Mouse (Mus musculus) heart, postnatal 36 days (tissue): ENCODE measurements around the gene Baz1b. TPM values are rescaled to one million over a fixed set of nuclear protein-coding genes. Genes with fewer than 3 reads are reported as not detected.

ENCODE experiments used
- DNase-seq, 2 experiments: peaks; one replicate each; pipeline ENCODE4 v3.0.0; 2021 to 2022
- intact Hi-C: fragments of 180-260 bp; cut with DNase I; formaldehyde crosslinking; loops from one replicate; pipeline ENCODE4 v1.15.1; 2025
- total RNA-seq, 2 experiments: library from RNA; stranded (reverse); gene quantifications; 2 replicates each; pipeline ENCODE4 v1.2.3; 2021

The Baz1b gene
- 10 to 100 TPM; 41.4 to 43.0 TPM for total RNA-seq

- DNase-seq: peak; percentile 95 to 96
- intact Hi-C loops: loop anchor here (5.0 kb wide), 1 partner anchor 124 kb away; the partner anchor contains the start of genes Bud23 and Dnajc30
These were observed at the start of gene Baz1b for GRCm38 (mm10) chr5:135186621-135187348. Baz1b (plus strand) TSS chr5:135187264.

- intact Hi-C loops: no loop called here
These were observed 47.2 kb upstream of the Baz1b start for GRCm38 (mm10) chr5:135139881-135140280.

GRCm38 (mm10) chr5:135144469-135144868, 42.6 kb upstream of the Baz1b start:
- intact Hi-C loops: no loop called here
- no peak for DNase-seq

More at GRCm38 (mm10) chr5:135139881-135140280, 47.2 kb upstream of the Baz1b start:
- DNase-seq: no peak

GRCm38 (mm10) chr5:135145532-135145931, 41.5 kb upstream of the Baz1b start:
- no peak for DNase-seq
- intact Hi-C loops: no loop called here

GRCm38 (mm10) chr5:135145955-135146354, 41.1 kb upstream of the Baz1b start:
- intact Hi-C loops: no loop called here
- no peak for DNase-seq

- intact Hi-C loops: loop anchor here (1.0 to 2.0 kb wide), 2 partner anchors 20 to 42 kb away; partner anchors contain the start of gene Bcl7b
- DNase-seq: no peak
These were observed 38.4 kb upstream of the Baz1b start for GRCm38 (mm10) chr5:135148715-135149052.

GRCm38 (mm10) chr5:135149053-135149819, 37.8 kb upstream of the Baz1b start, which contains the start of gene Tbl2:
Tbl2 (plus strand) TSS chr5:135149657.
- intact Hi-C loops: loop anchor here (1.0 to 2.0 kb wide), 2 partner anchors 19 to 42 kb away; partner anchors contain the start of gene Bcl7b
- peak; percentile 99 for DNase-seq

- no peak for DNase-seq
- intact Hi-C loops: loop anchor here (1.0 to 2.0 kb wide), 2 partner anchors 19 to 41 kb away; partner anchors contain the start of gene Bcl7b
These were observed 37.3 kb upstream of the Baz1b start for GRCm38 (mm10) chr5:135149820-135150178.

GRCm38 (mm10) chr5:135156496-135156895, 30.6 kb upstream of the Baz1b start:
- intact Hi-C loops: no loop called here
- no peak for DNase-seq

- intact Hi-C loops: no loop called here
- DNase-seq: peak in 1 of 2 experiments; percentile 34
These were observed 25.8 kb upstream of the Baz1b start for GRCm38 (mm10) chr5:135161221-135161620.

- DNase-seq: no peak
- intact Hi-C loops: no loop called here
These were observed 25.4 kb upstream of the Baz1b start for GRCm38 (mm10) chr5:135161650-135162049.

GRCm38 (mm10) chr5:135162361-135162760, 24.7 kb upstream of the Baz1b start:
- DNase-seq: no peak
- intact Hi-C loops: no loop called here

GRCm38 (mm10) chr5:135162821-135163220, 24.2 kb upstream of the Baz1b start:
- intact Hi-C loops: no loop called here

GRCm38 (mm10) chr5:135166909-135167308, 20.2 kb upstream of the Baz1b start:
- intact Hi-C loops: loop anchor here (2.0 kb wide), 1 partner anchor 48 kb away; no protein-coding TSS in a partner anchor
- no peak for DNase-seq

More at GRCm38 (mm10) chr5:135162821-135163220, 24.2 kb upstream of the Baz1b start:
- DNase-seq: no peak

- intact Hi-C loops: loop anchor here (2.0 kb wide), 1 partner anchor 49 kb away; no protein-coding TSS in a partner anchor
- DNase-seq: no peak
These were observed 19.6 kb upstream of the Baz1b start for GRCm38 (mm10) chr5:135167469-135167868.

- intact Hi-C loops: loop anchor here (1.0 kb wide), 2 partner anchors 17 to 19 kb away; partner anchors contain the start of gene Tbl2
- peak; percentile 94 to 96 for DNase-seq
These were observed 18.7 kb upstream of the Baz1b start, which contains the start of gene Bcl7b for GRCm38 (mm10) chr5:135168063-135169062. Bcl7b (plus strand) TSS chr5:135168283.

GRCm38 (mm10) chr5:135169479-135169878, 17.6 kb upstream of the Baz1b start:
- intact Hi-C loops: loop anchor here (1.0 kb wide), 1 partner anchor 16 kb away; no protein-coding TSS in a partner anchor
- DNase-seq: no peak

GRCm38 (mm10) chr5:135171688-135172220, 15.3 kb upstream of the Baz1b start:
- intact Hi-C loops: no loop called here
- no peak for DNase-seq

GRCm38 (mm10) chr5:135172986-135173385, 14.1 kb upstream of the Baz1b start:
- intact Hi-C loops: no loop called here
- no peak for DNase-seq

GRCm38 (mm10) chr5:135175086-135175485, 12.0 kb upstream of the Baz1b start:
- intact Hi-C loops: no loop called here
- DNase-seq: no peak
